Mouse (Mus musculus) CH12.LX (cell line): ENCODE results near the gene Arg2. TPM values are rescaled to one million over a fixed set of nuclear protein-coding genes. Genes with fewer than 3 reads are reported as not detected.
A peak's percentile ranks its signal among the peaks of the same experiment; 100 is the strongest.

Experiments used
- DNase-seq: peaks from one replicate; pipeline ENCODE4 v3.0.0-alpha.2; 2013; ENCODE audit errors: extremely low read depth
- H3K27ac ChIP-seq: 2 replicates; pipeline ENCODE4 v1.5.1; 2012; ENCODE audit warnings: low read depth, mild to moderate bottlenecking, control low read depth, moderate library complexity; ENCODE audit not compliant: insufficient read depth
- H3K27me3 ChIP-seq: replicated peaks from 2 replicates; pipeline ENCODE3; 2012; ENCODE audit warnings: inconsistent platforms
- H3K36me3 ChIP-seq, 2 experiments: replicated peaks in 1 of 2; 2 replicates each; pipeline versions ENCODE3 to v1.6.1; 2012; ENCODE audit warnings: inconsistent platforms in 1 of 2, low read length in 1 of 2, mild to moderate bottlenecking in 1 of 2, mixed read lengths in 1 of 2, moderate library complexity in 1 of 2; ENCODE audit not compliant: control insufficient read depth in 1 of 2, insufficient read depth in 1 of 2
- H3K4me1 ChIP-seq, 2 experiments: 2 replicates each; pipeline ENCODE4 v1.6.1; 2012; ENCODE audit warnings: inconsistent platforms in 1 of 2, moderate library complexity in 1 of 2; ENCODE audit not compliant: insufficient read depth in 2 of 2, control insufficient read depth in 1 of 2
- H3K4me2 ChIP-seq: 2 replicates; pipeline ENCODE4 v1.6.1; 2012; ENCODE audit warnings: low read depth, mild to moderate bottlenecking, control low read depth; ENCODE audit not compliant: poor library complexity, insufficient read depth, severe bottlenecking
- H3K4me3 ChIP-seq, 3 experiments: fragments of 150-350 bp in 1 of 3; sonication (generic) in 1 of 3; replicated peaks in 1 of 3; 2 replicates each; pipeline versions ENCODE3 to v1.5.1; 2011 to 2012; ENCODE audit warnings: low read depth in 2 of 3, low read length in 2 of 3, mild to moderate bottlenecking in 2 of 3, moderate library complexity in 2 of 3, control low read depth in 1 of 3, improper control_type of control experiment in 1 of 3, inconsistent platforms in 1 of 3, mixed read lengths in 1 of 3; ENCODE audit not compliant: poor library complexity in 1 of 3
- H3K79me2 ChIP-seq: replicated peaks from 2 replicates; pipeline ENCODE4 v1.6.1; 2012; ENCODE audit warnings: mild to moderate bottlenecking, moderate library complexity; ENCODE audit not compliant: control insufficient read depth, poor library complexity, insufficient read depth, severe bottlenecking; ENCODE audit errors: extremely low read depth
- H3K9ac ChIP-seq: 2 replicates; pipeline ENCODE4 v1.6.1; 2012; ENCODE audit warnings: low read depth, mild to moderate bottlenecking, control low read depth, moderate library complexity; ENCODE audit not compliant: insufficient read depth
- H3K9me3 ChIP-seq: replicated peaks from 2 replicates; pipeline ENCODE3; 2012; ENCODE audit warnings: low read length, inconsistent platforms, mixed read lengths
- BHLHE40 ChIP-seq: IDR thresholded peaks from 2 replicates; pipeline ENCODE4 v1.6.1; 2011; ENCODE audit warnings: mild to moderate bottlenecking, low read depth, low read length, improper control_type of control experiment
- CHD2 ChIP-seq: IDR thresholded peaks from 2 replicates; pipeline ENCODE4 v1.6.1; 2011; ENCODE audit warnings: low read length, improper control_type of control experiment
- CTCF ChIP-seq, 2 experiments: IDR thresholded peaks in 1 of 2; conservative IDR thresholded peaks in 1 of 2; 2 replicates each; pipeline ENCODE4 v1.5.1; 2011 to 2012; ENCODE audit warnings: low read depth in 2 of 2, low read length in 2 of 2, improper control_type of control experiment in 1 of 2, inconsistent platforms in 1 of 2, mild to moderate bottlenecking in 1 of 2, moderate library complexity in 1 of 2
- ELF1 ChIP-seq: IDR thresholded peaks from 2 replicates; pipeline ENCODE4 v1.6.1; 2014; ENCODE audit warnings: low read depth, mild to moderate bottlenecking, inconsistent platforms, low read length, improper control_type of control experiment
- EP300 ChIP-seq: IDR thresholded peaks from 2 replicates; pipeline ENCODE4 v1.6.1; 2011; ENCODE audit warnings: low read length, improper control_type of control experiment
- ETS1 ChIP-seq: conservative IDR thresholded peaks from 2 replicates; pipeline ENCODE4 v1.6.1; 2012; ENCODE audit warnings: low read depth, mild to moderate bottlenecking, inconsistent platforms, low read length, improper control_type of control experiment, moderate library complexity
- GABPA ChIP-seq: IDR thresholded peaks from 2 replicates; pipeline ENCODE4 v1.6.1; 2012; ENCODE audit warnings: low read depth, low read length, improper control_type of control experiment, inconsistent platforms; ENCODE audit not compliant: insufficient replicate concordance
- HCFC1 ChIP-seq: IDR thresholded peaks from 2 replicates; pipeline ENCODE4 v1.6.1; 2012; ENCODE audit warnings: low read depth, mild to moderate bottlenecking, inconsistent platforms, low read length, improper control_type of control experiment
- IRF4 ChIP-seq: IDR thresholded peaks from 2 replicates; pipeline ENCODE4 v1.6.1; 2014; ENCODE audit warnings: low read depth, mild to moderate bottlenecking, inconsistent platforms, low read length, improper control_type of control experiment
- JUN ChIP-seq: IDR thresholded peaks from 2 replicates; pipeline ENCODE4 v1.6.1; 2011; ENCODE audit warnings: low read depth, mild to moderate bottlenecking, low read length, improper control_type of control experiment, moderate library complexity; ENCODE audit not compliant: insufficient read depth
- KAT2A ChIP-seq: IDR thresholded peaks from 2 replicates; pipeline ENCODE4 v1.6.1; 2012; ENCODE audit warnings: low read length, improper control_type of control experiment, inconsistent platforms; ENCODE audit not compliant: insufficient replicate concordance
- MAFK ChIP-seq: IDR thresholded peaks from 2 replicates; pipeline ENCODE4 v1.6.1; 2011; ENCODE audit warnings: low read length, improper control_type of control experiment; ENCODE audit not compliant: insufficient replicate concordance
- MAZ ChIP-seq: IDR thresholded peaks from 2 replicates; pipeline ENCODE4 v1.6.1; 2012; ENCODE audit warnings: low read depth, mild to moderate bottlenecking, inconsistent platforms, low read length, improper control_type of control experiment, moderate library complexity
- MEF2A ChIP-seq: IDR thresholded peaks from 2 replicates; pipeline ENCODE4 v1.6.1; 2014; ENCODE audit warnings: low read depth, mild to moderate bottlenecking, inconsistent platforms, low read length, improper control_type of control experiment, borderline replicate concordance
- MXI1 ChIP-seq: IDR thresholded peaks from 2 replicates; pipeline ENCODE4 v1.6.1; 2011; ENCODE audit warnings: mild to moderate bottlenecking, low read depth, low read length, improper control_type of control experiment
- RAD21 ChIP-seq: IDR thresholded peaks from 2 replicates; pipeline ENCODE4 v1.6.1; 2011; ENCODE audit warnings: low read depth, mild to moderate bottlenecking, low read length, improper control_type of control experiment, moderate library complexity
- RCOR1 ChIP-seq: conservative IDR thresholded peaks from 2 replicates; pipeline ENCODE4 v1.6.1; 2012; ENCODE audit warnings: low read depth, mild to moderate bottlenecking, inconsistent platforms, low read length, improper control_type of control experiment
- SIN3A ChIP-seq: IDR thresholded peaks from 2 replicates; pipeline ENCODE4 v1.6.1; 2012; ENCODE audit warnings: low read length, improper control_type of control experiment, inconsistent platforms
- SMC3 ChIP-seq: IDR thresholded peaks from 2 replicates; pipeline ENCODE4 v1.6.1; 2011; ENCODE audit warnings: low read depth, low read length, improper control_type of control experiment
- TBP ChIP-seq: conservative IDR thresholded peaks from 2 replicates; pipeline ENCODE4 v1.6.1; 2011; ENCODE audit warnings: low read depth, low read length, improper control_type of control experiment
- TCF12 ChIP-seq: IDR thresholded peaks from 2 replicates; pipeline ENCODE4 v1.6.1; 2014; ENCODE audit warnings: low read depth, mild to moderate bottlenecking, inconsistent platforms, low read length, improper control_type of control experiment
- UBTF ChIP-seq: IDR thresholded peaks from 2 replicates; pipeline ENCODE4 v1.6.1; 2012; ENCODE audit warnings: low read depth, mild to moderate bottlenecking, inconsistent platforms, low read length, improper control_type of control experiment, moderate library complexity
- USF1 ChIP-seq: IDR thresholded peaks from 2 replicates; pipeline ENCODE4 v1.6.1; 2014; ENCODE audit warnings: low read depth, mild to moderate bottlenecking, inconsistent platforms, low read length, improper control_type of control experiment
- USF2 ChIP-seq: conservative IDR thresholded peaks from 2 replicates; pipeline ENCODE4 v1.6.1; 2011; ENCODE audit warnings: low read depth, low read length, improper control_type of control experiment
- ZC3H11A ChIP-seq: IDR thresholded peaks from 2 replicates; pipeline ENCODE4 v1.6.1; 2012; ENCODE audit warnings: low read depth, mild to moderate bottlenecking, inconsistent platforms, low read length, improper control_type of control experiment
- ZKSCAN1 ChIP-seq: IDR thresholded peaks from 2 replicates; pipeline ENCODE4 v1.6.1; 2012; ENCODE audit warnings: low read depth, inconsistent platforms, low read length, improper control_type of control experiment, borderline replicate concordance
- ZMIZ1 ChIP-seq: IDR thresholded peaks from 2 replicates; pipeline ENCODE4 v1.6.1; 2012; ENCODE audit warnings: low read depth, mild to moderate bottlenecking, inconsistent platforms, low read length, improper control_type of control experiment
- ZNF384 ChIP-seq: IDR thresholded peaks from 2 replicates; pipeline ENCODE4 v1.6.1; 2012; ENCODE audit warnings: low read depth, low read length, improper control_type of control experiment, inconsistent platforms
- dilution Hi-C: fragments of 300-500 bp; cut with MboI; formaldehyde crosslinking; loops from 2 replicates; pipeline ENCODE4 v1.14.3; 2020; ENCODE audit warnings: low sequenced_read_pairs; ENCODE audit not compliant: extremely low pct_unique_long_range_greater_than_20kb, extremely low pct_ligation_motif_present
- in situ Hi-C: fragments of 300-500 bp; cut with MboI; formaldehyde crosslinking; loops from 3 replicates; pipeline ENCODE4 v1.14.3; 2019; ENCODE audit warnings: low sequenced_read_pairs, low pct_ligation_motif_present, low pct_unique_long_range_greater_than_20kb, mixed read lengths
- polyA plus RNA-seq: library from polyadenylated mRNA; unstranded; fragments of >175 nt; gene quantifications from 2 replicates; pipeline ENCODE4 v1.2.1, GENCODE M21; 2012; ENCODE audit warnings: low read depth; ENCODE audit not compliant: insufficient read length
- total RNA-seq, 2 experiments: library from RNA; depleted of rRNA; stranded (reverse); fragments of 300-350 nt in 1 of 2; fragments of >200 nt in 1 of 2; gene quantifications; 2 replicates each; pipeline ENCODE4 v1.2.3; 2012 to 2014

Arg2 gene
- total and polyA plus RNA-seq, 3 experiments = not detected

- H3K4me1 ChIP-seq = peaks cover 9 to 20% of the 10 kb centered on the region in 2 experiments; a peak in 3 of 4 replicates
- no peaks in the 10 kb centered on the region for H3K79me2 ChIP-seq
- dilution Hi-C loops (no loop called here), in situ Hi-C loops (no loop called here)
- no peak for TF ChIP-seq USF2
- TF ChIP-seq MAFK = no peak
- no peak for TF ChIP-seq TCF12
- TF ChIP-seq UBTF = no peak
- no peak for TF ChIP-seq CTCF (conservative IDR thresholded peaks at IDR 0.05 in 1 of 2, IDR thresholded peaks at IDR 0.05 in 1 of 2; ENCODE audit: low read depth in 2 of 2, low read length in 2 of 2)
- no peak for TF ChIP-seq ELF1
- TF ChIP-seq ZC3H11A = no peak
- no peak for TF ChIP-seq SIN3A
- no peak for TF ChIP-seq USF1
- no peak for TF ChIP-seq GABPA
- TF ChIP-seq ZKSCAN1 = no peak
- TF ChIP-seq ZNF384 = no peak
- TF ChIP-seq MXI1 = no peak
- TF ChIP-seq IRF4 = no peak
- no peak for TF ChIP-seq TBP
- TF ChIP-seq MAZ = no peak
- TF ChIP-seq RAD21 = no peak
- no peak for TF ChIP-seq SMC3
- TF ChIP-seq RCOR1 = no peak
- no peak for TF ChIP-seq KAT2A
- H3K27ac ChIP-seq = no peak overlapping the region
- no peak overlapping the region for H3K4me3 ChIP-seq
- peak overlapping the region; percentile 73 for H3K4me2 ChIP-seq
- no peak for DNase-seq
- H3K9me3 ChIP-seq = no peaks in the 10 kb centered on the region
- H3K9ac ChIP-seq = no peak overlapping the region
- peaks cover 12% of the 10 kb centered on the region for H3K27me3 ChIP-seq
- no peaks in the 10 kb centered on the region for H3K36me3 ChIP-seq
These were observed 4.1 kb downstream of the Arg2 start for GRCm38 (mm10) chr12:79134676-79135075.

GRCm38 (mm10) chr12:79135105-79135504 is 4.5 kb downstream of the Arg2 start:
- Histone ChIP-seq H3K4me3 (no peak overlapping the region), H3K27ac (no peak overlapping the region), H3K4me2 (peak overlapping the region; percentile 73), H3K9me3 (no peaks in the 10 kb centered on the region), H3K79me2 (no peaks in the 10 kb centered on the region), H3K36me3 (no peaks in the 10 kb centered on the region), H3K9ac (no peak overlapping the region), H3K27me3 (peaks cover 12% of the 10 kb centered on the region), H3K4me1 (peaks cover 9 to 20% of the 10 kb centered on the region in 2 experiments; a peak in 3 of 4 replicates)
- in situ Hi-C loops (no loop called here), dilution Hi-C loops (no loop called here)
- DNase-seq = peak; percentile 10
- TF ChIP-seq ZC3H11A (no peak), UBTF (no peak), HCFC1 (no peak), MEF2A (no peak), GABPA (no peak), KAT2A (no peak), JUN (no peak), ZKSCAN1 (no peak), ZNF384 (no peak), CHD2 (no peak), USF2 (peak; percentile 57), ZMIZ1 (no peak), ETS1 (0 out of 2 replicates have a peak, but pooled peaks have one; percentile 19), BHLHE40 (peak; percentile 86), USF1 (peak; percentile 58), EP300 (0 out of 2 replicates have a peak, but pooled peaks have one; percentile 23), SMC3 (no peak), RCOR1 (no peak)
